Mouse (Mus musculus): ENCODE results near the gene Strn.
"Not testable (repeated sequence)": the region's sequence is repeated elsewhere in the genome, so short reads cannot be mapped to it uniquely, and the experiment has no call there.

Gene Strn

GRCm38 (mm10) chr17:78710258-78710657 is 26.7 kb downstream of the Strn start:
- no peak for DNase-seq (ENCODE audit: low spot score in 2 of 2)

- DNase-seq (ENCODE audit: low spot score in 2 of 2): no peak
Observed at GRCm38 (mm10) chr17:78708422-78708821, 28.6 kb downstream of the Strn start.

GRCm38 (mm10) chr17:78702988-78703387 is 34.0 kb downstream of the Strn start:
- no peak for DNase-seq (ENCODE audit: low spot score in 2 of 2)

GRCm38 (mm10) chr17:78698965-78699364 is 38.0 kb downstream of the Strn start:
- no peak for DNase-seq (ENCODE audit: low spot score in 2 of 2)

- DNase-seq (ENCODE audit: low spot score in 2 of 2): no peak
Observed at GRCm38 (mm10) chr17:78697462-78697861, 39.5 kb downstream of the Strn start.

GRCm38 (mm10) chr17:78696922-78697321 is 40.1 kb downstream of the Strn start:
- no peak for DNase-seq (ENCODE audit: low spot score in 2 of 2)

- DNase-seq (ENCODE audit: low spot score in 2 of 2): not testable (repeated sequence)
Observed at GRCm38 (mm10) chr17:78689231-78689630, 47.8 kb downstream of the Strn start.

- no peak for DNase-seq (ENCODE audit: low spot score in 2 of 2)
Observed at GRCm38 (mm10) chr17:78687971-78688370, 49.0 kb downstream of the Strn start.

GRCm38 (mm10) chr17:78685004-78685403 is 52.0 kb downstream of the Strn start:
- no peak for DNase-seq (ENCODE audit: low spot score in 2 of 2)

- no peak for DNase-seq (ENCODE audit: low spot score in 2 of 2)
Observed at GRCm38 (mm10) chr17:78682351-78682750, 54.6 kb downstream of the Strn start.

GRCm38 (mm10) chr17:78679503-78679902 is 57.5 kb downstream of the Strn start:
- no peak for DNase-seq (ENCODE audit: low spot score in 2 of 2)

- no peak for DNase-seq (ENCODE audit: low spot score in 2 of 2)
Observed at GRCm38 (mm10) chr17:78676813-78677212, 60.2 kb downstream of the Strn start.

- no peak for DNase-seq (ENCODE audit: low spot score in 2 of 2)
Observed at GRCm38 (mm10) chr17:78664962-78665545, 71.9 kb downstream of the Strn start.

- DNase-seq (ENCODE audit: low spot score in 2 of 2): no peak
Observed at GRCm38 (mm10) chr17:78654841-78655240, 82.2 kb downstream of the Strn start.

- DNase-seq (ENCODE audit: low spot score in 2 of 2): no peak
Observed at GRCm38 (mm10) chr17:78643853-78644475, 93.0 kb downstream of the Strn start.

GRCm38 (mm10) chr17:78642259-78642658 is 94.7 kb downstream of the Strn start:
- no peak for DNase-seq (ENCODE audit: low spot score in 2 of 2)

- no peak for DNase-seq (ENCODE audit: low spot score in 2 of 2)
Observed at GRCm38 (mm10) chr17:78640387-78640786, 96.6 kb downstream of the Strn start.

- DNase-seq (ENCODE audit: low spot score in 2 of 2): no peak
Observed at GRCm38 (mm10) chr17:78639099-78639498, 97.9 kb downstream of the Strn start.

GRCm38 (mm10) chr17:78637140-78637539 is 99.9 kb downstream of the Strn start:
- DNase-seq (ENCODE audit: low spot score in 2 of 2): no peak

GRCm38 (mm10) chr17:78635616-78636015 is 101.4 kb downstream of the Strn start:
- DNase-seq (ENCODE audit: low spot score in 2 of 2): no peak

- no peak for DNase-seq (ENCODE audit: low spot score in 2 of 2)
Observed at GRCm38 (mm10) chr17:78624941-78625340, 112.1 kb downstream of the Strn start.

GRCm38 (mm10) chr17:78621863-78622262 is 115.1 kb downstream of the Strn start:
- no peak for DNase-seq (ENCODE audit: low spot score in 2 of 2)

GRCm38 (mm10) chr17:78620740-78621139 is 116.3 kb downstream of the Strn start:
- no peak for DNase-seq (ENCODE audit: low spot score in 2 of 2)

- DNase-seq (ENCODE audit: low spot score in 2 of 2): no peak
Observed at GRCm38 (mm10) chr17:78619981-78620380, 117.0 kb downstream of the Strn start.

Measured in frontal cortex, postnatal 25 days (tissue).